Mouse (Mus musculus): ENCODE measurements at regions not wholly inside any gene's neighbourhood (a gene's known extent, or its start where the extent isn't known, plus 50 kb on each side); places are given as distances from the start of the nearest gene placed in this dataset.

DNA sequence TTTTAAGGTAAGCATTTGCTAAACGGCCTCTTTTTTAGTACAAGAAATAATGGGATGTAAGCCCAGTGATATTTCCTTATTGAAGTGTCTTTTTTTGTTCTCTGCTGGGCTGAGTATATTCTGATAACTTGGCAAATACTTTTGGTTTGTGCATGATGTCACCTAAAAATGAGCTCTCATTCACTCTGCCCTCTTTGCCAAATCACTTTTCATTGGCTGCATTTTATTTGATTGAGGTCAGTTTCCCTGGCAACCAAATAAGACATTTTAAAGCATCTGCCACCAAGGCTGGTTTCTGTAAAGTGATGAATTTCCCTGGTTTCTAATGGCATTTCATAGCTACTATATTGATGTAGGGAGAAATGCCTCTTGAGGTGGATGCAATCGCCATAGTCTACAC, 50.4 kb upstream of the Tmc1 start:
- no peak for DNase-seq

Data from lung, postnatal 4 days (tissue).